Mouse (Mus musculus) MEL (cell line): ENCODE measurements at regions not wholly inside any gene's neighbourhood (a gene's known extent, or its start where the extent isn't known, plus 50 kb on each side); places are given as distances from the start of the nearest gene placed in this dataset.
A peak's percentile ranks its signal among the peaks of the same experiment; 100 is the strongest.

Experiments used
- DNase-seq: peaks from one replicate; pipeline ENCODE4 v3.0.0; 2011; ENCODE audit warnings: low read depth, low spot score
- H3K27ac ChIP-seq: 2 replicates; pipeline ENCODE4 v1.5.1; 2012; ENCODE audit warnings: low read depth, mild to moderate bottlenecking, control low read depth, low read length, moderate library complexity; ENCODE audit not compliant: control insufficient read depth
- H3K27me3 ChIP-seq, 2 experiments: fragments of 150-350 bp in 1 of 2; sonication (generic) in 1 of 2; 2 replicates each; pipeline ENCODE4 v1.6.1; 2012; ENCODE audit warnings: low read length in 2 of 2, mild to moderate bottlenecking in 2 of 2, improper control_type of control experiment in 1 of 2, moderate library complexity in 1 of 2; ENCODE audit not compliant: insufficient read depth in 2 of 2, control insufficient read depth in 1 of 2
- H3K36me3 ChIP-seq, 2 experiments: 2 replicates each; pipeline ENCODE4 v1.6.1; 2012 to 2014; ENCODE audit warnings: low read length in 2 of 2, improper control_type of control experiment in 1 of 2, inconsistent platforms in 1 of 2, mild to moderate bottlenecking in 1 of 2; ENCODE audit not compliant: insufficient read depth in 2 of 2, control insufficient read depth in 1 of 2
- H3K4me1 ChIP-seq, 2 experiments: fragments of 150-350 bp in 1 of 2; sonication (generic) in 1 of 2; 2 replicates each; pipeline ENCODE4 v1.6.1; 2012; ENCODE audit warnings: low read length in 2 of 2, improper control_type of control experiment in 1 of 2, mild to moderate bottlenecking in 1 of 2; ENCODE audit not compliant: insufficient read depth in 2 of 2, control insufficient read depth in 1 of 2
- H3K4me3 ChIP-seq, 2 experiments: fragments of 150-350 bp in 1 of 2; sonication (generic) in 1 of 2; 2 replicates each; pipeline ENCODE4 v1.5.1; 2012; ENCODE audit warnings: low read depth in 2 of 2, low read length in 2 of 2, mild to moderate bottlenecking in 2 of 2, moderate library complexity in 2 of 2, control low read depth in 1 of 2, improper control_type of control experiment in 1 of 2; ENCODE audit not compliant: control insufficient read depth in 1 of 2, insufficient read depth in 1 of 2
- H3K79me2 ChIP-seq: 2 replicates; pipeline ENCODE4 v1.6.1; 2012; ENCODE audit warnings: mild to moderate bottlenecking, low read length, moderate library complexity; ENCODE audit not compliant: control insufficient read depth, poor library complexity, insufficient read depth
- H3K9ac ChIP-seq: 2 replicates; pipeline ENCODE4 v1.6.1; 2012; ENCODE audit warnings: low read depth, mild to moderate bottlenecking, control low read depth, low read length, moderate library complexity; ENCODE audit not compliant: control insufficient read depth, poor library complexity, severe bottlenecking
- H3K9me3 ChIP-seq: fragments of 150-350 bp; sonication (generic); replicated peaks from 2 replicates; pipeline ENCODE4 v1.6.1; 2012; ENCODE audit warnings: mild to moderate bottlenecking, low read length, improper control_type of control experiment, moderate library complexity; ENCODE audit not compliant: insufficient read depth
- CHD2 ChIP-seq: IDR thresholded peaks from 2 replicates; pipeline ENCODE4 v1.6.1; 2011; ENCODE audit warnings: low read length, improper control_type of control experiment
- CTCF ChIP-seq, 3 experiments: IDR thresholded peaks in 2 of 3; conservative IDR thresholded peaks in 1 of 3; 2 replicates each; pipeline ENCODE4 v1.5.1; 2011 to 2012; ENCODE audit warnings: low read length in 3 of 3, low read depth in 2 of 3, mild to moderate bottlenecking in 2 of 3, improper control_type of control experiment in 1 of 3, inconsistent platforms in 1 of 3, mixed read lengths in 1 of 3, moderate library complexity in 1 of 3; ENCODE audit not compliant: control insufficient read depth in 1 of 3, insufficient read depth in 1 of 3, poor library complexity in 1 of 3, severe bottlenecking in 1 of 3
- EP300 ChIP-seq, 2 experiments: IDR thresholded peaks; 2 replicates each; pipeline ENCODE4 v1.6.1; 2011; ENCODE audit warnings: improper control_type of control experiment in 2 of 2, low read length in 2 of 2, low read depth in 1 of 2, mild to moderate bottlenecking in 1 of 2
- ETS1 ChIP-seq: IDR thresholded peaks from 2 replicates; pipeline ENCODE4 v1.6.1; 2012; ENCODE audit warnings: low read depth, mild to moderate bottlenecking, inconsistent platforms, low read length, improper control_type of control experiment, moderate library complexity
- GABPA ChIP-seq: IDR thresholded peaks from 2 replicates; pipeline ENCODE4 v1.6.1; 2012; ENCODE audit warnings: low read depth, mild to moderate bottlenecking, inconsistent platforms, low read length, improper control_type of control experiment, moderate library complexity
- MAFK ChIP-seq: IDR thresholded peaks from 2 replicates; pipeline ENCODE4 v1.6.1; 2011; ENCODE audit warnings: low read depth, mild to moderate bottlenecking, low read length, improper control_type of control experiment, borderline replicate concordance
- MAX ChIP-seq: IDR thresholded peaks from 2 replicates; pipeline ENCODE4 v1.6.1; 2011; ENCODE audit warnings: low read length, improper control_type of control experiment
- MAZ ChIP-seq: IDR thresholded peaks from 2 replicates; pipeline ENCODE4 v1.6.1; 2012; ENCODE audit warnings: low read depth, mild to moderate bottlenecking, inconsistent platforms, low read length, improper control_type of control experiment
- MEF2A ChIP-seq: IDR thresholded peaks from 2 replicates; pipeline ENCODE4 v1.6.1; 2014; ENCODE audit warnings: low read depth, mild to moderate bottlenecking, inconsistent platforms, low read length, improper control_type of control experiment; ENCODE audit not compliant: poor library complexity, insufficient replicate concordance, severe bottlenecking; ENCODE audit errors: extremely low read depth
- MYC ChIP-seq: IDR thresholded peaks from 2 replicates; pipeline ENCODE4 v1.6.1; 2011; ENCODE audit warnings: low read depth, mild to moderate bottlenecking, low read length, improper control_type of control experiment, moderate library complexity
- NELFE ChIP-seq: IDR thresholded peaks from 2 replicates; pipeline ENCODE4 v1.6.1; 2011; ENCODE audit warnings: low read depth, low read length, improper control_type of control experiment
- NRF1 ChIP-seq: IDR thresholded peaks from 2 replicates; pipeline ENCODE4 v1.6.1; 2014; ENCODE audit warnings: low read depth, mild to moderate bottlenecking, inconsistent platforms, low read length, improper control_type of control experiment, moderate library complexity; ENCODE audit not compliant: poor library complexity, insufficient read depth, severe bottlenecking
- POLR2A ChIP-seq, 2 experiments: IDR thresholded peaks; 2 replicates each; pipeline ENCODE4 v1.6.1; 2011 to 2012; ENCODE audit warnings: low read length in 2 of 2, mild to moderate bottlenecking in 2 of 2, control low read depth in 1 of 2, improper control_type of control experiment in 1 of 2, low read depth in 1 of 2, moderate library complexity in 1 of 2; ENCODE audit not compliant: control insufficient read depth in 1 of 2, insufficient read depth in 1 of 2, poor library complexity in 1 of 2
- POLR2AphosphoS2 ChIP-seq: IDR thresholded peaks from 2 replicates; pipeline ENCODE4 v1.6.1; 2011; ENCODE audit warnings: low read length, improper control_type of control experiment
- RAD21 ChIP-seq: IDR thresholded peaks from 2 replicates; pipeline ENCODE4 v1.6.1; 2011; ENCODE audit warnings: mild to moderate bottlenecking, low read depth, low read length, improper control_type of control experiment
- SIN3A ChIP-seq: IDR thresholded peaks from 2 replicates; pipeline ENCODE4 v1.6.1; 2012; ENCODE audit warnings: low read length, improper control_type of control experiment, inconsistent platforms
- SMC3 ChIP-seq: IDR thresholded peaks from 2 replicates; pipeline ENCODE4 v1.6.1; 2011; ENCODE audit warnings: low read depth, low read length, improper control_type of control experiment
- TAL1 ChIP-seq: IDR thresholded peaks from 2 replicates; pipeline ENCODE4 v1.6.1; 2012; ENCODE audit warnings: mild to moderate bottlenecking, inconsistent platforms, low read length, moderate library complexity, mixed read lengths
- TBP ChIP-seq: IDR thresholded peaks from 2 replicates; pipeline ENCODE4 v1.8.0; 2011; ENCODE audit warnings: low read depth, low read length, improper control_type of control experiment
- TCF12 ChIP-seq: IDR thresholded peaks from 2 replicates; pipeline ENCODE4 v1.6.1; 2014; ENCODE audit warnings: low read depth, mild to moderate bottlenecking, inconsistent platforms, low read length, improper control_type of control experiment, moderate library complexity
- UBTF ChIP-seq: IDR thresholded peaks from 2 replicates; pipeline ENCODE4 v1.6.1; 2012; ENCODE audit warnings: low read depth, mild to moderate bottlenecking, inconsistent platforms, low read length, improper control_type of control experiment, moderate library complexity, borderline replicate concordance; ENCODE audit not compliant: insufficient read depth
- USF1 ChIP-seq: IDR thresholded peaks from 2 replicates; pipeline ENCODE4 v1.6.1; 2014; ENCODE audit warnings: low read depth, mild to moderate bottlenecking, inconsistent platforms, low read length, improper control_type of control experiment, moderate library complexity
- USF2 ChIP-seq, 2 experiments: IDR thresholded peaks; 2 replicates each; pipeline ENCODE4 v1.6.1; 2011 to 2012; ENCODE audit warnings: improper control_type of control experiment in 2 of 2, low read length in 2 of 2, borderline replicate concordance in 1 of 2, inconsistent platforms in 1 of 2, low read depth in 1 of 2, mild to moderate bottlenecking in 1 of 2; ENCODE audit not compliant: insufficient read depth in 1 of 2

DNA sequence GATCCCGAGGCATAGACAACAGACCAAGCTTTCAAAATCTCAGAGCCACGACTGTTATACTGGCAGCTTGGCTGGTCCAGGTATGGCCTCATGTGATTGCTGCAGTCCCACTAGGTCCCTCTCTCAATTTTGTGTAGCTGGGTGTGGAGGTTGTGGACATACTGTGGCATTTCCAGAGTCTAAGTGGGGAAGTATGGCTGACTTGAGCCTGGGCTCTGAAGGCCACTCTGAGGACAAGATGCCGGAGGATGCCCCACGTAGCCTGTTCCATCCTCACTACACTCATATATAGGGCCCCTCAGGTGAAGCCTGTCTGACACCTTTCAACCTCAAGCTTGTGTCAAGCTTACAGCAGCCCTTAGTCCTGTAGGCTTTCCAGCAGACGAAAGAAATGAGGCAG lies 78.2 kb upstream of the Adam6b start:
- Histone ChIP-seq H3K4me1 (no peaks in the 10 kb centered on the region), H3K27ac (no peak overlapping the region), H3K9me3 (no peaks in the 10 kb centered on the region), H3K36me3 (no peaks in the 10 kb centered on the region), H3K4me3 (no peak overlapping the region), H3K27me3 (no peaks in the 10 kb centered on the region), H3K9ac (no peak overlapping the region), H3K79me2 (no peaks in the 10 kb centered on the region)
- no peak for DNase-seq
- TF ChIP-seq USF1, result no peak
- TF ChIP-seq MAZ, result no peak
- no peak for TF ChIP-seq POLR2A (IDR thresholded peaks at IDR 0.05; ENCODE audit: control insufficient read depth in 1 of 2, insufficient read depth in 1 of 2, low read depth in 1 of 2, low read length in 2 of 2, poor library complexity in 1 of 2)
- no peak for TF ChIP-seq MEF2A
- no peak for TF ChIP-seq MAFK
- no peak for TF ChIP-seq EP300 (IDR thresholded peaks at IDR 0.05; ENCODE audit: low read depth in 1 of 2, low read length in 2 of 2)
- TF ChIP-seq USF2 (IDR thresholded peaks at IDR 0.05; ENCODE audit: borderline replicate concordance in 1 of 2, insufficient read depth in 1 of 2, low read depth in 1 of 2, low read length in 2 of 2), result no peak
- TF ChIP-seq CHD2, result no peak
- no peak for TF ChIP-seq TCF12
- no peak for TF ChIP-seq MAX
- TF ChIP-seq MYC, result no peak
- no peak for TF ChIP-seq RAD21
- TF ChIP-seq ETS1, result no peak
- no peak for TF ChIP-seq SMC3
- no peak for TF ChIP-seq CTCF (IDR thresholded peaks at IDR 0.05 in 2 of 3, conservative IDR thresholded peaks at IDR 0.05 in 1 of 3; ENCODE audit: control insufficient read depth in 1 of 3, insufficient read depth in 1 of 3, low read depth in 2 of 3, low read length in 3 of 3, poor library complexity in 1 of 3, severe bottlenecking in 1 of 3)

DNA sequence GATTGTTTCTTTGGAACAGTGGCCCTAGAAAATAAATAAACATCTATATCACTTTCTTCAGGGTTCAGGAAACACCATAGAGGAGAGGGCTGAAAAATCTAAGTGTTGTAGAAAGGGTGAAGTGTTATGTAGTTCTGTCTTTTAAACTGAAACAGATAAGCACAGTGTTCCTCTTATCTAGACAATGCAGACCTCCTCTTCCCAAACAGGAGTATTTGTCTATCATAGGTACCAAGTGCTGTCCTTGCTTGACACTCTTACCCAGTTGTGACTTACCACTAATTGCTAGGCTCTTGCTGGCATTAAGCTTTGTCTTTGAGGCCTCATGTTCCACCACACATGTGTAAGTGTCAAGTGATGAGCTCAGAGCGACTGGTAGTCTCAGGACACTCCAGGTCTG lies 75.3 kb upstream of the Adam6b start:
- DNase-seq, result no peak
- H3K27me3 ChIP-seq, result no peaks in the 10 kb centered on the region
- no peak overlapping the region for H3K27ac ChIP-seq
- H3K9ac ChIP-seq, result no peak overlapping the region
- no peak overlapping the region for H3K4me3 ChIP-seq
- no peak for TF ChIP-seq SIN3A
- no peak for TF ChIP-seq RAD21
- peak; percentile 16; the same call in 1 of the 2 replicates for TF ChIP-seq TCF12
- H3K9me3 ChIP-seq, result no peaks in the 10 kb centered on the region
- H3K4me1 ChIP-seq, result no peaks in the 10 kb centered on the region
- H3K79me2 ChIP-seq, result no peaks in the 10 kb centered on the region
- no peaks in the 10 kb centered on the region for H3K36me3 ChIP-seq

DNA sequence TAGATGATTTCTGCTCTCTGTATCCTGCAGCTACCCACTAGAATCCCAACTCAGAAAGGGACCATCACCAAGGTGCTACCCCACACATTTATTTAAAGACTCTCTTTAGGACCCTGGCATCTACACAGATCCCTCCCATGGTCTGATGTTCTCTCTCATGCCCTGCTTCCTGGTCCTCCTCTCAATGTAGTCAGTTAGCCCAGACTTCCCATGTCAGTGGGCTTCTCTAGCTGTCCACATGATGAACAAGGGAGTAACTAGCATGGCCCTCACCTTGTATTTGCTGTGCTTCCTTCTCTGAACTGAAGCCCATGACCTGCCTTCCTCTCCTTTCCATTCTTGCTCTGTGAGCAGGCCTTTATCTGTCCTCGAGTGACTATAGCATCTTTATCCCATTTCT lies 71.8 kb upstream of the Adam6b start:
- Histone ChIP-seq H3K27me3 (no peaks in the 10 kb centered on the region), H3K79me2 (no peaks in the 10 kb centered on the region), H3K36me3 (no peaks in the 10 kb centered on the region), H3K9me3 (no peaks in the 10 kb centered on the region), H3K4me3 (no peak overlapping the region), H3K4me1 (no peaks in the 10 kb centered on the region), H3K27ac (no peak overlapping the region), H3K9ac (no peak overlapping the region)
- no peak for DNase-seq
- TF ChIP-seq POLR2AphosphoS2 (no peak), NRF1 (no peak), TBP (no peak), CHD2 (no peak), NELFE (no peak), USF2 (IDR thresholded peaks at IDR 0.05; ENCODE audit: borderline replicate concordance in 1 of 2, insufficient read depth in 1 of 2, low read depth in 1 of 2, low read length in 2 of 2) (no peak), MAFK (no peak), SMC3 (no peak), UBTF (no peak), TAL1 (no peak), GABPA (no peak)
